Mouse (Mus musculus): ENCODE results near the gene Rnf187. TPM values are rescaled to one million over a fixed set of nuclear protein-coding genes. Genes with fewer than 3 reads are reported as not detected.

Gene Rnf187
- polyA plus RNA-seq, 1 experiment from 2014 or later = 113 TPM

DNA sequence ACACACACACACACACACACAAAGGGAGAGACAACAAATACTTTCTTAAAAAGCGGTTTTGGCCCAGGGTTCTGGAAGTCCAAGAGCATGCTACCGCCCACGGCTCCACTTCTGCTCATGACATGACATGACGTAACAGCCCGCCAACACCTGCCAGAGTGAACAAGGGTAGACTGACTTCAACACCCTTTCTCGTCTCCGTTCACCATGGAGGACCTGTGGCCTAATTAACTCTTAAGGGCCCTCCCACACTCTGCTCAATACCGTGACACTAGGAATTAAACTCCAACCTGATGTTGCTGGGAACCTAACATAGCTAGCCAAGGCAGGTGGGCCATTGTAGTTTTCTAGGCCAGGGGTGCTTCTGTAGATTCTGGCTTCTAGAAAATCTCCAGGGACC, 30.3 kb upstream of the Rnf187 start:
- Histone ChIP-seq H3K4me2 (ENCODE audit: low read depth, low read length) (no peak overlapping the region), H3K4me3 (replicated peaks; ENCODE audit: low read length) (no peak overlapping the region), H3K36me3 (ENCODE audit: control insufficient read depth, insufficient read depth, low read length) (peaks cover 3% of the 10 kb centered on the region; the same call in 1 of the 2 replicates), H3K27ac (ENCODE audit: low read length) (no peak overlapping the region), H3K9me3 (replicated peaks; ENCODE audit: control insufficient read depth, low read length) (no peaks in the 10 kb centered on the region), H3K9ac (ENCODE audit: low read length) (no peak overlapping the region), H3K27me3 (ENCODE audit: control insufficient read depth, insufficient read depth, low read length) (no peaks in the 10 kb centered on the region), H3K4me1 (ENCODE audit: control insufficient read depth, insufficient read depth, low read length) (no peaks in the 10 kb centered on the region)
- ATAC-seq (ENCODE audit: insufficient read depth, low FRiP score) = peak; percentile 25; the same call in 1 of the 2 replicates
- 82% methylated on average over 8 of the region's 8 CpGs for WGBS

DNA sequence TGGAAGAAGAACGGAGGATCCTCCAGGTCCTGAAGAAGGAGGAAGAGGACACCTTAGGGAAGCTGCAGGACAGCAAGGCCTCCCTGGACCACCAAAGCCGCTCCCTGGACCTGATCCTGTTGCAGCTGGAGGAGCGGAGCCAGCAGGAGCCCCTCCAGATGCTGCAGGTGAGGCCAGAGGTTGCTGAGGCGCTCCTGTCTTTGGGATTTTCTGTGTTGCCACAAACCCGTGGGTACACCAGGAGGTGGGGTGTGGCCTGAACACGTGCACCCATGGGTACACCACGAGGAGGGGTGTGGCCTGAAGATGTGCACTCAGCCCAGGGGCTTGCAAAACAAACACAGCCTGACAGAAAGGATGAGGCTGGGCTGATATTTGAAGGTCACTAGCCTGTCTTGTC, 29.8 kb upstream of the Rnf187 start:
- ATAC-seq (ENCODE audit: insufficient read depth, low FRiP score) = no peak
- Histone ChIP-seq H3K9me3 (replicated peaks; ENCODE audit: control insufficient read depth, low read length) (no peaks in the 10 kb centered on the region), H3K4me1 (ENCODE audit: control insufficient read depth, insufficient read depth, low read length) (no peaks in the 10 kb centered on the region), H3K4me2 (ENCODE audit: low read depth, low read length) (no peak overlapping the region), H3K4me3 (replicated peaks; ENCODE audit: low read length) (no peak overlapping the region), H3K9ac (ENCODE audit: low read length) (no peak overlapping the region), H3K27ac (ENCODE audit: low read length) (no peak overlapping the region), H3K27me3 (ENCODE audit: control insufficient read depth, insufficient read depth, low read length) (peaks cover 4% of the 10 kb centered on the region), H3K36me3 (ENCODE audit: control insufficient read depth, insufficient read depth, low read length) (peaks cover 3% of the 10 kb centered on the region; the same call in 1 of the 2 replicates)
- WGBS = 72% methylated on average over 7 of the region's 7 CpGs

- no peaks in the 10 kb centered on the region for H3K4me1 ChIP-seq (ENCODE audit: control insufficient read depth, insufficient read depth, low read length)
- no peak overlapping the region for H3K4me2 ChIP-seq (ENCODE audit: low read depth, low read length)
- ATAC-seq (ENCODE audit: insufficient read depth, low FRiP score) = no peak
- H3K4me3 ChIP-seq (replicated peaks; ENCODE audit: low read length) = no peak overlapping the region
- peaks cover 10% of the 10 kb centered on the region for H3K27me3 ChIP-seq (ENCODE audit: control insufficient read depth, insufficient read depth, low read length)
- no peak overlapping the region for H3K27ac ChIP-seq (ENCODE audit: low read length)
- H3K36me3 ChIP-seq (ENCODE audit: control insufficient read depth, insufficient read depth, low read length) = peaks cover 3% of the 10 kb centered on the region; the same call in 1 of the 2 replicates
- no peaks in the 10 kb centered on the region for H3K9me3 ChIP-seq (replicated peaks; ENCODE audit: control insufficient read depth, low read length)
- no peak overlapping the region for H3K9ac ChIP-seq (ENCODE audit: low read length)
- WGBS = 91% methylated on average over 1 of the region's 1 CpGs
Measured at GRCm38 (mm10) chr11:58967346-58967745, 28.6 kb upstream of the Rnf187 start.

- no peak overlapping the region for H3K4me3 ChIP-seq (replicated peaks; ENCODE audit: low read length)
- WGBS = 45% methylated on average over 12 of the region's 12 CpGs
- H3K4me1 ChIP-seq (ENCODE audit: control insufficient read depth, insufficient read depth, low read length) = no peaks in the 10 kb centered on the region
- H3K9ac ChIP-seq (ENCODE audit: low read length) = no peak overlapping the region
- H3K9me3 ChIP-seq (replicated peaks; ENCODE audit: control insufficient read depth, low read length) = peaks cover 6% of the 10 kb centered on the region
- H3K27me3 ChIP-seq (ENCODE audit: control insufficient read depth, insufficient read depth, low read length) = peaks cover 20% of the 10 kb centered on the region
- ATAC-seq (ENCODE audit: insufficient read depth, low FRiP score) = no peak
- H3K36me3 ChIP-seq (ENCODE audit: control insufficient read depth, insufficient read depth, low read length) = no peaks in the 10 kb centered on the region
- H3K27ac ChIP-seq (ENCODE audit: low read length) = no peak overlapping the region
- H3K4me2 ChIP-seq (ENCODE audit: low read depth, low read length) = no peak overlapping the region
Measured at GRCm38 (mm10) chr11:58965001-58965760, 26.5 kb upstream of the Rnf187 start.

DNA sequence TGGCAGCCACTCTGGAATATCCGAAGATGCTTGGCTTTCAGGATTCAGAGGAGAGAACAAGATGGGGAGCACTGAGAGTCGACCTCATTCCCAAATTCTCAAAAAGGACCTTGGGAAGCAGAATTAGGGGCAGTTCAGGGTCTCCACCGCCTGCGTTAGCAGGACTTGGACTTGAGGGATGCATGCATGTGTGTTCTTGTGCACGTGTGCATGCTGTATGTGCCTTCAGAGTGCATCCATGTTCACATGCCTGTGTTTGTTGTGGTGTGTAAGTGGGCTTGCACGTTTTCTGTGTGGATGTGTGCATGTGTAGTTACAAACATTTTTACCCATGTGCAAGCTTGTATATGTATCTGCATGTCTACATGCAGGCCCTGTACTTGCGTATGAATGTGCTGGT, 25.5 kb upstream of the Rnf187 start:
- Histone ChIP-seq H3K4me1 (ENCODE audit: control insufficient read depth, insufficient read depth, low read length) (peaks cover 5% of the 10 kb centered on the region; the same call in 1 of the 2 replicates), H3K9ac (ENCODE audit: low read length) (no peak overlapping the region)
- 81% methylated on average over 7 of the region's 7 CpGs for WGBS

DNA sequence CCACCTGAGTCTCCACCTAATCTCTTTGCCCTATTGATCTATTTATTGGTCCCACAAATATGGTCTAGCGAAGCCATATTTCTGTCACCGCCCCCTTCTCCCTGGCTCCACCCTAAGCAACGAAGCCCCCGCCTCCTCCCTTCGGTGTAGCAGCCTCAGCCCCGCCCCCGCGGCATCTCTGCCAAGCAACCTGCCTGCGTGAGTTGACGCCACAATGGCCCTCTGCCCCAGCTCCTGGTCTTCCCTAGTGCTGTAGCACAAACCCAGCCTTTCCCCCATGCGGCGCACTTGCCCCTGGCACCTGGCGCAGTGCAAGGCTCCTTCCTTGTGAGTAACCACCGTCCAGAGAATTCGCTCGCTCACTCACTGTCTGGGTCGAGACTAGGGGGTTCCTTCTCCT, 24.8 kb upstream of the Rnf187 start:
- no peak overlapping the region for H3K9ac ChIP-seq (ENCODE audit: low read length)
- H3K4me1 ChIP-seq (ENCODE audit: control insufficient read depth, insufficient read depth, low read length) = peaks cover 5% of the 10 kb centered on the region; the same call in 1 of the 2 replicates
- ATAC-seq (ENCODE audit: insufficient read depth, low FRiP score) = no peak
- no peak overlapping the region for H3K4me2 ChIP-seq (ENCODE audit: low read depth, low read length)
- H3K27ac ChIP-seq (ENCODE audit: low read length) = no peak overlapping the region
- WGBS = 37% methylated on average over 17 of the region's 17 CpGs
- H3K36me3 ChIP-seq (ENCODE audit: control insufficient read depth, insufficient read depth, low read length) = no peaks in the 10 kb centered on the region
- H3K9me3 ChIP-seq (replicated peaks; ENCODE audit: control insufficient read depth, low read length) = peaks cover 6% of the 10 kb centered on the region
- H3K27me3 ChIP-seq (ENCODE audit: control insufficient read depth, insufficient read depth, low read length) = peaks cover 20% of the 10 kb centered on the region
- no peak overlapping the region for H3K4me3 ChIP-seq (replicated peaks; ENCODE audit: low read length)

More for the DNA sequence above, 25.5 kb upstream of the Rnf187 start:
- peaks cover 6% of the 10 kb centered on the region for H3K9me3 ChIP-seq (replicated peaks; ENCODE audit: control insufficient read depth, low read length)
- no peak overlapping the region for H3K4me3 ChIP-seq (replicated peaks; ENCODE audit: low read length)
- ATAC-seq (ENCODE audit: insufficient read depth, low FRiP score) = no peak
- no peaks in the 10 kb centered on the region for H3K36me3 ChIP-seq (ENCODE audit: control insufficient read depth, insufficient read depth, low read length)
- H3K4me2 ChIP-seq (ENCODE audit: low read depth, low read length) = no peak overlapping the region
- peaks cover 20% of the 10 kb centered on the region for H3K27me3 ChIP-seq (ENCODE audit: control insufficient read depth, insufficient read depth, low read length)
- no peak overlapping the region for H3K27ac ChIP-seq (ENCODE audit: low read length)

- no peak for ATAC-seq (ENCODE audit: insufficient read depth, low FRiP score)
- WGBS = 59% methylated on average over 50 of the region's 50 CpGs
- Histone ChIP-seq H3K36me3 (ENCODE audit: control insufficient read depth, insufficient read depth, low read length) (peaks cover 7% of the 10 kb centered on the region), H3K27me3 (ENCODE audit: control insufficient read depth, insufficient read depth, low read length) (peaks cover 20% of the 10 kb centered on the region), H3K9me3 (replicated peaks; ENCODE audit: control insufficient read depth, low read length) (peaks cover 6% of the 10 kb centered on the region), H3K9ac (ENCODE audit: low read length) (no peak overlapping the region), H3K4me3 (replicated peaks; ENCODE audit: low read length) (no peak overlapping the region), H3K4me1 (ENCODE audit: control insufficient read depth, insufficient read depth, low read length) (peaks cover 18% of the 10 kb centered on the region), H3K4me2 (ENCODE audit: low read depth, low read length) (no peak overlapping the region), H3K27ac (ENCODE audit: low read length) (no peak overlapping the region)
Measured at GRCm38 (mm10) chr11:58961364-58962177, 22.9 kb upstream of the Rnf187 start.

DNA sequence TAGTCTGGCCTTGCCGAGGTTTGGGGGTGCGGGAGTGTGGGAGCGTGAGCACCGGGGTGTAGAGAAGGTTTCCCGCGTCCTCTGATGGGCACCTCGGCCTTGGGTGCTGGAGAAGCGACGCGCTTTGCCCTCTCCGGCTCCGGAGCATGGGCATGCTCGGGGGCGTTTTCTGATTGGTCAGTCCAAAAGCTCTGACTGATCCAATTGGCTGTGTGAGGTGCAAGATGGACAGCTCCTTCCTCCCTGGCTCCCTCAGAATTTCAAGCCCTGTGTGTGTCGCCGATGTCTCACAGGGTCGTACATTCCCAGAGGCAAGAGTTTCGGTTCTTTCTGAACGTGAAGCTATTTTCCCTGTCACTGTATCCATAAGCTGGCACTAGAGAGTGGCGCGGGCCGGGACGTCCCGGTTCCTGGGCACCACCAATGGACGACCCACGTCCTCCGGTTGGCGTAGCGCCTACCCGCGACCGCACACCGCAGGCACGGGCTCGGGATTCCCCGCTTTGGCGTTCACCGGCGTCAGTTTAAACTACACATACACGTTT, 21.3 kb upstream of the Rnf187 start:
- peak overlapping the region; percentile 76 for H3K4me2 ChIP-seq (ENCODE audit: low read depth, low read length)
- peak; percentile 74 for ATAC-seq (ENCODE audit: insufficient read depth, low FRiP score)
- WGBS = 4% methylated on average over 40 of the region's 40 CpGs

More for the DNA sequence above, 21.3 kb upstream of the Rnf187 start:
- Histone ChIP-seq H3K36me3 (ENCODE audit: control insufficient read depth, insufficient read depth, low read length) (peaks cover 7% of the 10 kb centered on the region), H3K4me1 (ENCODE audit: control insufficient read depth, insufficient read depth, low read length) (peaks cover 24% of the 10 kb centered on the region), H3K4me3 (replicated peaks; ENCODE audit: low read length) (peak overlapping the region; percentile 64), H3K27ac (ENCODE audit: low read length) (no peak overlapping the region), H3K9me3 (replicated peaks; ENCODE audit: control insufficient read depth, low read length) (peaks cover 6% of the 10 kb centered on the region), H3K27me3 (ENCODE audit: control insufficient read depth, insufficient read depth, low read length) (peaks cover 20% of the 10 kb centered on the region), H3K9ac (ENCODE audit: low read length) (peak overlapping the region; percentile 70)
